Mouse (Mus musculus): ENCODE data around the gene Ndufaf5. TPM values are rescaled to one million over a fixed set of nuclear protein-coding genes. Genes with fewer than 3 reads are reported as not detected.

Ndufaf5 gene
- polyA plus RNA-seq, 1 experiment = 28.8 TPM

DNA sequence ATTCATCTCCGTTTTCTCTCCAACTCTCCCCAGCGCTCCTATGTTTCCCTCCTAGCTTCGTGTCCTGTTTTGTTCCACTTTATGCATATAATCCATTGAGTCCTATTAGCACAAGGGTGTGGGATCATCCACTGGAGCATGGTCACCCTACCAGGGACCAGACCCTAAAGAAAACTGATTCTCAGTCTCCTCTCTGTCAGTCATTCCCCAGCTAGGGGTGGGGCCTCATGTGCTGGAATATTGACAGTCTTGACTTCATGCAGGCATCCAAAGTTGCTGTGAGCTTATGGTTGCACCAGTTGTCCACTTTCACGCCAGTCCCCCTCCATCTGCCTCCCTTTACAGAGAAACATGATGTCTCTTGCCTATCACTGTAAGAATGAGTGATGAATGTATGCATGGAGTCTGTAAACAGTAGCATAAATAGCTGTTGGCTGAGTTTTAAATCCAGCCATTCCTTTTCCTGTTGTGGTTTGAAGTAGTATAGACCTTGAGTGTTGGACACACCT is 44.1 kb downstream of the Ndufaf5 start:
- DNase-seq (ENCODE audit: low read depth) = peak; percentile 54
- TF ChIP-seq POLR2A (IDR thresholded peaks at IDR 0.05; ENCODE audit: borderline replicate concordance, extremely low read depth, insufficient read depth, insufficient read length, poor library complexity, severe bottlenecking) = no peak
- no peak for TF ChIP-seq CTCF (IDR thresholded peaks at IDR 0.05; ENCODE audit: borderline replicate concordance, extremely low read depth, insufficient read depth, insufficient read length)

- TF ChIP-seq CTCF (IDR thresholded peaks at IDR 0.05; ENCODE audit: borderline replicate concordance, extremely low read depth, insufficient read depth, insufficient read length) = no peak
- TF ChIP-seq POLR2A (IDR thresholded peaks at IDR 0.05; ENCODE audit: borderline replicate concordance, extremely low read depth, insufficient read depth, insufficient read length, poor library complexity, severe bottlenecking) = no peak
- DNase-seq (ENCODE audit: low read depth) = peak; percentile 58
These were observed 45.0 kb downstream of the Ndufaf5 start for GRCm38 (mm10) chr2:140215415-140215814.

- no peak for TF ChIP-seq CTCF (IDR thresholded peaks at IDR 0.05; ENCODE audit: borderline replicate concordance, extremely low read depth, insufficient read depth, insufficient read length)
- no peak for TF ChIP-seq POLR2A (IDR thresholded peaks at IDR 0.05; ENCODE audit: borderline replicate concordance, extremely low read depth, insufficient read depth, insufficient read length, poor library complexity, severe bottlenecking)
- DNase-seq (ENCODE audit: low read depth) = peak; percentile 32
These were observed 45.5 kb downstream of the Ndufaf5 start for GRCm38 (mm10) chr2:140215965-140216364.

GRCm38 (mm10) chr2:140220325-140220724 is 49.9 kb downstream of the Ndufaf5 start:
- peak; percentile 34 for DNase-seq (ENCODE audit: low read depth)
- no peak for TF ChIP-seq POLR2A (IDR thresholded peaks at IDR 0.05; ENCODE audit: borderline replicate concordance, extremely low read depth, insufficient read depth, insufficient read length, poor library complexity, severe bottlenecking)
- no peak for TF ChIP-seq CTCF (IDR thresholded peaks at IDR 0.05; ENCODE audit: borderline replicate concordance, extremely low read depth, insufficient read depth, insufficient read length)

- TF ChIP-seq CTCF (IDR thresholded peaks at IDR 0.05; ENCODE audit: borderline replicate concordance, extremely low read depth, insufficient read depth, insufficient read length) = no peak
- TF ChIP-seq POLR2A (IDR thresholded peaks at IDR 0.05; ENCODE audit: borderline replicate concordance, extremely low read depth, insufficient read depth, insufficient read length, poor library complexity, severe bottlenecking) = no peak
- no peak for DNase-seq (ENCODE audit: low read depth)
These were observed 59.8 kb downstream of the Ndufaf5 start for GRCm38 (mm10) chr2:140230295-140230694.

DNA sequence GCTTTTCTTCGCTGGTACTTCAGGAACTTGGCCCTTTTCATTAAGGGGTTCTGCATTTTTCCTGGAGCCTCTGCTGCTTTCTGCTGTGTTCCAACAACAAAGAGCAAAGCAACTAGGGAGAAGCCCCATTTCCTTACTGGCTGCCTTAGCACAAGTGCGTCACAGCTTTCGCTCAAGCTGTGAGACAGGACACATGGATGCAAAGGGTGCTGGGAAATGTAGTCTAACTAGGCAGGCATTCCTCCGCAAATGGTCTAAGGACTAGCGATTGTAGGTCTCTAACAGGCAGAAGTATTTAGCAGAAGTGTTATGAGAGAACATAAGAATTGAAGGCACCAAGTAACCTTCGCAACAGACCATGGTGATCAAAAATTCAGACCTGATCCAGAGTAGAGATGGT is 66.8 kb downstream of the Ndufaf5 start:
- TF ChIP-seq CTCF (IDR thresholded peaks at IDR 0.05; ENCODE audit: borderline replicate concordance, extremely low read depth, insufficient read depth, insufficient read length) = no peak
- TF ChIP-seq POLR2A (IDR thresholded peaks at IDR 0.05; ENCODE audit: borderline replicate concordance, extremely low read depth, insufficient read depth, insufficient read length, poor library complexity, severe bottlenecking) = no peak

GRCm38 (mm10) chr2:140242398-140242797 is 71.9 kb downstream of the Ndufaf5 start:
- TF ChIP-seq POLR2A (IDR thresholded peaks at IDR 0.05; ENCODE audit: borderline replicate concordance, extremely low read depth, insufficient read depth, insufficient read length, poor library complexity, severe bottlenecking) (no peak), CTCF (IDR thresholded peaks at IDR 0.05; ENCODE audit: borderline replicate concordance, extremely low read depth, insufficient read depth, insufficient read length) (no peak)
- DNase-seq (ENCODE audit: low read depth) = peak; percentile 46

More for the DNA sequence above, 66.8 kb downstream of the Ndufaf5 start:
- DNase-seq (ENCODE audit: low read depth) = peak; percentile 80

DNA sequence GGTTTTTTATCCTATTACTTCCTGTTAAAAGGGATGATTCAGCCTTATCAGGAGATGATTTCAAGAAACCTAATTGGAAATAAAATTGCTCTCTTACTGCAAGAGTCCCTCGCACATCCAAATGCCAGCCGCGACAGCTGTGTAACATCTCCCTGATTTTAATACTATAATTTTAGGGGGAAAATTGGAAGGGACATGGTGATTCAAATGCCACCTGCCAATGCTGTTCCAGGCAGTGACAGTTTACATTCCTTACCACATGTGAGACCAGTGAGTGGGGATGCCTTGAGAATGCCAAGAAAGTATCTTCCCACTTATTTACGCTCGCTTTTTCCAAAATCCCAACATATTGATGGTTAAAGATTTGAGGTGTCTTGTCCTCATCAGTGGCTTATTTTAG is 72.7 kb downstream of the Ndufaf5 start:
- peak; percentile 43 for DNase-seq (ENCODE audit: low read depth)
- TF ChIP-seq CTCF (IDR thresholded peaks at IDR 0.05; ENCODE audit: borderline replicate concordance, extremely low read depth, insufficient read depth, insufficient read length) (no peak), POLR2A (IDR thresholded peaks at IDR 0.05; ENCODE audit: borderline replicate concordance, extremely low read depth, insufficient read depth, insufficient read length, poor library complexity, severe bottlenecking) (no peak)

Other genes starting within 250 kb of the Ndufaf5 start
- gene Tasp1, start 103.8 kb upstream of the Ndufaf5 start, polyA plus RNA-seq (2012; rRNA removed) = 9.2 and 9.5 TPM in 2 replicates
- gene Gm17374, start 18.6 kb upstream of the Ndufaf5 start, polyA plus RNA-seq (2012; rRNA removed) = not detected in 2 replicates
- gene Esf1, start 85 bp upstream of the Ndufaf5 start, polyA plus RNA-seq (2012; rRNA removed) = 6.0 and 11.8 TPM in 2 replicates
- not detected in 2 replicates for gene Sel1l2, start 219.1 kb downstream of the Ndufaf5 start, polyA plus RNA-seq (2012; rRNA removed)
- 13.8 and 24.1 TPM in 2 replicates for gene Macrod2, start 224.7 kb downstream of the Ndufaf5 start, polyA plus RNA-seq (2012; rRNA removed)